Mouse (Mus musculus): ENCODE data around the gene Tmem44. TPM values are rescaled to one million over a fixed set of nuclear protein-coding genes. Genes with fewer than 3 reads are reported as not detected.

Tmem44 gene
- total RNA-seq, 2 experiments from 2014 or later = 0.42 TPM; not detected in 1

DNA sequence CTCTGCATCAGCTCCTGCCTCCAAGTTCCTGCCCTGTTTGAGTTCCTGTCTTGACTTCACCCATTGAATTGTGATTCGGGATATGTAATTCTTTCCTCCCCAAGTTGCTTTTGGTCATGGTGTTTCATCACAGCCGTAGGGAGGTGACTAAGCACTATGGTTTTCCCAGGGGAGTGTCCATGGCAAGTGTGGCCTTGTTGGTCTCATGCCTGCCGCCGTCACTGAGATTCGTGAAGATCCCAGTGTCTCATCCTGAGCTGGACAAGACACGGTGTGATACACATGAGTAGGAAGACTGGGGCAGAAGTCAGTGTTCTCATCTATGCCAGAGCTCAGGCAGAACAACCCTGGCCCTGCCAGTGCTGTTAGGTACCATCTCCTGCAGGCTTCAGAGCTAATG, 26.2 kb downstream of the Tmem44 start:
- no peak for ATAC-seq (replicated peaks; ENCODE audit: low FRiP score, poor library complexity, severe bottlenecking)

DNA sequence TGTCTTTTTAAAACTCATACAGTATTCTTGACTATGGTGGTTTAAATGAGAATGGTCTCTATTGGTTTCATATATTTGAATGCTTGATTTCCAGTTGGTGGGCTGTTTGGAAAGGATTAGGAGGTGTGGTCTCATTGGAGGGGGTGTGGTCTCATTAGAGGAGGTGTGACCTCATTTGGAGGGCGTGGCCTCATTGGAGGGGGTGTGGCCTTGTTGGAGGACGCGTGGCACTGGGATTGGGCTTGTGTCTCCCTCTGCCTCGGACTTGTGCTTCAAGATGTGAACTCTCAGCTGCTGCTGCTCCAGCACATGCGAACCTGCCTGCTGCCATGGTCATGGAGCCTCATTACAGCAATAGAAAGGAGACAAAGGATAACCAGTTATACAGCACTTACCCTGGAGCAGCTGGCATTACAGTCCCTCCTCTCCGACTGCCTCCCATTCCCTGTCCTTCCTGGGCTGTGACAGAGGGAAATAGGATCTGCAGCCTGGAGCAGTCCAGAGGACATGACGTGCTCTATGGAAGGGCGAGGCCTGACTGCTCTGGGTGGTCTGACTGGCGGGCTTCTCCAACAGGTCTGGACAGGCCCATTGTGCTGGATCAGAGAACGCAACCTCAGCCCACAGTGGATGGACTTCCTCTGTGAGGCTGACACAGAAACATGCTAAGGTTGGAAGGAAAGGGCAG, 28.2 kb downstream of the Tmem44 start:
- ATAC-seq (replicated peaks; ENCODE audit: low FRiP score, poor library complexity, severe bottlenecking) = no peak

DNA sequence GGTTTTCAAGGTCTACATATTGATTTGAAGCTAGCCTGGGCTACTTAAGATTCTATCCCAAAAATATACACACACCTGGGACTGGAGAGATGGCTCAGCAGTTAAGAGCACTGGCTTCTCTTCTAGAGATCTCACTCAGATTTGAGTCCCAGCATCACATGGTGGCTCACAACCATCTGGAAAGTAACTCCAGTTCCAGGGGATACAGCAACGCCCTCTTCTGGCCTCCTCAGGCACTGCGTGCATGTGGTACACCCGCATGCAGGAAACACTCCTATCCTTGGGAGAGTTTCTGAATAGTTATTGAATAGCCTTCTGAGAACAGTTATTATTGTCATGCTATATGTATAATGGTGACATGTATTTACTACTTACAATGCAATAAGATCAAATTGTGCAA, 29.5 kb downstream of the Tmem44 start:
- no peak for ATAC-seq (replicated peaks; ENCODE audit: low FRiP score, poor library complexity, severe bottlenecking)

DNA sequence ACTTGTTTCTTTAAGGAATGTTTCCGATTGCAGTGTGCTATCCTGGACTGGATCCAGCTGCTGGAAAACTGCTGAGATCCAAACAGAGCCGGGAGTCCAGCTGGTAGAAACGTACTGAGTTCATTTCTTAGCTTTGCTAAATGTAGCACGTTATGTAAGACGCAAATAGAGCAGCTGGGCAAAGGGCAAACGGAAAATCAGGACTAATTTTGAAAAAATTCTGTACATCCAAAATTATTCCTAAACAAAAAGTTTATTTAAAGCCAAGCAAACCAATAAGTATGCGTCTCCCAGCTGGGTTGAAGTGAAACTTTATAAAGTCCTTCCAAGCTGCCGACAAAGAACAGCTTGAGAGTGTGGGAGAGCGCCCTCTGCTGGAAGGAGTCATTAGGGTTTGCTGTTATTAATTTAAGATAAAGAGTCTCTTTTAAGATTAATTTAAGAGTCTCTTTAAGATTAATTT, 30.2 kb downstream of the Tmem44 start:
- ATAC-seq (replicated peaks; ENCODE audit: low FRiP score, poor library complexity, severe bottlenecking) = peak; percentile 71

DNA sequence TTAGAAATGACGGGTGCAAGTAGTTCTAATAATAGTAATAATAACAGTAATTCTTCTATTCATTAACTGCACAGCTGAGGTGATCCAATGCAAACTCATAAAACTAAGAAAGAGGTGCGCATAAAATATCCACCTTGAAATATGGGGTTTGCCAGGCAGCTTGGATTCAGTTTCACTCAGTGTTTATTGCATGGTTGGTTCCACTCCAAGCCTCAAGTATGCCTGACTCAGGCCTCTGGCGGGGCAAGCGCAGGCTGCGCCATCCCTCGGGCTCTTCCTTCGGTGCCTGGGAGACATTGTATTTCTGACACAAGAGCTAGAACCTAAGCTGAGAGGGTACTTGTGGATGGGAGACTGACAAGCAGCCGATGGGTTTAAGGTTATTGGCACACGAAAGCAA, 32.0 kb downstream of the Tmem44 start:
- ATAC-seq (replicated peaks; ENCODE audit: low FRiP score, poor library complexity, severe bottlenecking) = no peak

GRCm38 (mm10) chr16:30517666-30518283, 32.9 kb downstream of the Tmem44 start:
- ATAC-seq (replicated peaks; ENCODE audit: low FRiP score, poor library complexity, severe bottlenecking) = no peak

- ATAC-seq (replicated peaks; ENCODE audit: low FRiP score, poor library complexity, severe bottlenecking) = no peak
Observed at GRCm38 (mm10) chr16:30516993-30517392, 33.6 kb downstream of the Tmem44 start.

- ATAC-seq (replicated peaks; ENCODE audit: low FRiP score, poor library complexity, severe bottlenecking) = no peak
Observed at GRCm38 (mm10) chr16:30515418-30515817, 35.2 kb downstream of the Tmem44 start.

DNA sequence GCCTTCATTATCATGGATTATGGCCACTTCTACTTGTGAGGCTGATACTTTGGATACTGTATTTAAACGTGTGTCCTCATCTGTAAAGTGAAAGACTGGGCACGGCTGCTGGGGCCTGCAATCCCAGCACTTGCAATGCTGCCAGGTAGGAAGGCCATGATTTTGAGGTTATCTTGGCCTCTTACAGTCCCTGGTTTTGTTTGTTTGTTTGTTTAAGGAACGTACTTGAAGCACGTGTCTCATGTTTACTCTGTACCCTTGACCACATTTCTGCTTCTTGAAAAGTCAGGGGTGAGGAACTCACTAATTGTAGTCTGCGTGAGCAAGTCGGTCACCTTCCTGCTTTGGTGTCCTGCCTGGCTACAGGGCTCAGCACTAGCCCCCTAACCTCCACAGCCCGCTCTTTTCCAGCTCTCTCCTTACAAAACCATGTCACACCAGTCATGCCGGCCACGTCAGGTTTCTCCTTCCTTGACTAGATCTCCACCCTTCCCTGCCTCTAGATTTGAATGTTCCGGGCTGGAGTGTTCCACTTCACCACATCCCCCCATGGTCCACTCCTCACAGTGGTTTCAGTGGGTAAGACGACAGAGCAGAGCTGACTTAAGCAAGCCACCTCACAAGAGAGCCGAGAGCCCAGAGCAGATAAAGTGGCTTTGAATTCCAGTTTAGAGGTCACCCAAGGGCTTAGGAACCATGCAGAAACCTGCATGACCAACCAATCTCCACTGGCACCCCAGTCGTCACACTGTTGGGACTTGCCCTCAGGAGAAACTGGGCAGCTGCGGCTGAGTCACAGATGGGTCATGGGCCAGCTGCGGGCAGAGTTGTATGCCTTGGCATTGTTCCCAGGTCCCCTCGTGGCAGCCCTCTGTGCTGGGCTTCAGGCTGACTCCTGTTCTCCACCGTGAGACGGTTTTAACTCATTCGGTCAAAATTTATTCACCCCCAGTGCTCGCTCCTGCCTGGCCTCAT, 37.3 kb downstream of the Tmem44 start:
- no peak for ATAC-seq (replicated peaks; ENCODE audit: low FRiP score, poor library complexity, severe bottlenecking)

DNA sequence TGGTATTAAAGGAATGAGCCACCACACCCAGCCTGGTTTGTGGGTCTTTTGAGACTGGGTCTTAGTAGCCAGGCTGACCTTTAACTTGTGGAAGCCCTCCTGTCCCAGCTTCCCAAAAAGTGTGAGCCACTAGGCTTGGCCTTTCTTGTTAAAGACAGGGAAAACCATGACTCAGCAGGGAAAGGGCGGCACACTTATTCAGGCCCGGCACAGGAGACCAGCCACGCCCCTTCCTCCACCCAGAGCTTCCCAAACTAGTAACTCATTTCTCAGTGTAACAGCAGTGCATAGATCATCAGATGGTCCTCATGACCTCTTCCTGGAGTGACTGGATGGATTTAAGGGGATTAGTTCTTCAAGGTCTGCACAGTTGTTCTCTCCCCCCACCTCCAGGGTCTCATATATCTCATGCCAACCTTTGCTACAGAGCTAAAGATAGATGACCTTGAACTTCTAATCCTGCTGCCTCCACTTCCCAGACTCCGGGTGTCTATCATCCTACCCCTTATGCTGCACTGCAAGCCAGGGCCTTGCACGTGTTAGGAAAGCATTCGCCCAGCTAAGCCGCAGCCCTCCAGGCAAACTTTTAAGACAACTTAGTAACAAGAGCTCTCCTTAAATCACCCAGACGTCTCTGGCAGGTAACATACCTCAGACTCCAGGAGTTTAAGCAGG, 38.1 kb downstream of the Tmem44 start:
- ATAC-seq (replicated peaks; ENCODE audit: low FRiP score, poor library complexity, severe bottlenecking) = peak; percentile 72

- no peak for ATAC-seq (replicated peaks; ENCODE audit: low FRiP score, poor library complexity, severe bottlenecking)
Observed at GRCm38 (mm10) chr16:30511563-30512340, 38.9 kb downstream of the Tmem44 start.

DNA sequence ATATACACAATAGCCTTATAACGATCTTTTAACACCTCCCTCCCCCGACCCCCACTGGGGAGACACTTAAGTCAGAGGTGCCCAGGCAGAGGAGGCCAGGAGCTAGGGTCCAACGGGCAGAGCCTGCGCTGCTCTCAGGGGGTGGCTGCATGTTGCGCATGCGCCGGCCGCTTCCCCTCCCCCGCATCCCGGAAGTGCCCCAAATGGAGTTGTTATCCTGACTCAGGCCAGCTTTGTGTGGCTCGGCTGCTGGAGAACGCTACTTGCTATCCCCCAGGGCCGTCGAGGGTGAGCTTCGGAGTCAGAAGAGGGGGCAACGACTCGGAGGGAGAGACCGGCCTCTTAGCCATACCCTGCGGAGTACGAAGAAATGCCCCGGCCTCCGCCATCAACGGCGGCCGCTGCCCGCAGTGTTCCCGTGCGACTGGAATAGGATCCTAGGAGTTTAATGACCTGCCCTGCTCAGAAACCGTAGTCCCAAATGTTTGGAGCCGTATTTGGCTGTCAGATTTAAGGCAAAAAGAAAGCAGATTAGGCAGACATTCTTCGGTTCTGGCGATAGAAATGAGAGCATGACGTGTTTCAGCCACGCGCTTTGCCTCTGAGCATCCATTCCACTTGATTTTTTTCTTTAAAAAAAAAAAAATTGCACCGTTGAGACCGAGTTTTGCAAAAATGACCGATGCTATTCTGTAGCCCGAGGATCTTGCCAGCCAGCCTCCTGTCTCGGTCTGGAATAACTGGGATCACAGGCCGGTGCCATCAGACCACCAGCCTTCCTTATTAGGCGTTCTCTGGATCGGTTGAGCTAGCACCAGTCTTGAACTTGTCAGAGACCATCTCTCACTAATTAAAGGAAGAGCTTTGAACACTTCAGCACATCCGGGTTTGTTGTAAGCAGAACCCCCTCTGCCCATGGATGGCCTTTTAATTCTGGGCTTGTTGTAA, 39.9 kb downstream of the Tmem44 start:
- peak; percentile 85 for ATAC-seq (replicated peaks; ENCODE audit: low FRiP score, poor library complexity, severe bottlenecking)

DNA sequence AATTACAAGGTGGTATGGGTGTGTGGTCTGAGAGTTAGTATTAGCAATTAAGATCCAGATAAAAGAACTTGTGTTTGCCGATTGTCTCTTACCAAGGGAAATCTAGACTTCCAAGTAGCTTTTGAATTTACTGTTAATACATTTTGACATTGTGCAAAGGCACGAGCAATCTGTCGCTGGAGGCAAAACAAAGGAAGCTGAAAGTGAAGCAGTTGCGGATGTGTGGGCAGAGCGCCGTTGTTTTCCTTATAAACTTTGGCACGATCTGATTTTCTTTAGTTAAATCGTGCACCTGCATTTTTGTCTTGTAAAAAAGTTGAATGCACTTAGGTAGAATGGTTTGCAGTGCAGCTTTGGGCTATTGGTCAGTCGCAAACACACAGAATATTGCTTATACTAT, 40.6 kb downstream of the Tmem44 start:
- ATAC-seq (replicated peaks; ENCODE audit: low FRiP score, poor library complexity, severe bottlenecking) = no peak

GRCm38 (mm10) chr16:30509340-30509739, 41.3 kb downstream of the Tmem44 start:
- no peak for ATAC-seq (replicated peaks; ENCODE audit: low FRiP score, poor library complexity, severe bottlenecking)

DNA sequence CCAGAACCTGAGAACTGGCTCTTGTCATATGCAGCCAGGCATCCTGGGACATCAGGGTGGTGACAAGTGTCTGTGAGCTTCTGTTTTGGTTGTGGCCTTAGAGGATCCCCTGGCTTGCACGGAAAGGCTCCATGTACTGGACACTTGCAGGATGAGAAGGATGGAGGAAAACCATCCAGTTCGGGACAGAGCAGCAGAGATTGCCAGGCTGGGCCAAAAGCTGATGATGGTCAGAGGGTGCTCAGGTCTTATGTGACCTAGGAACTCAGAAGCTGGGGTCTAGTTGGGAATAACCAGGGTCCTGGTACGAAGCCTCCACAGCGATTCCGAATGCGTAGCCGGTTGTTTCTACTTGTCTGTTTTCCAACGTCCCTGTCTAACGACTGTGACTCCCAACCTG, 41.9 kb downstream of the Tmem44 start:
- ATAC-seq (replicated peaks; ENCODE audit: low FRiP score, poor library complexity, severe bottlenecking) = no peak

GRCm38 (mm10) chr16:30507120-30507519, 43.5 kb downstream of the Tmem44 start:
- no peak for ATAC-seq (replicated peaks; ENCODE audit: low FRiP score, poor library complexity, severe bottlenecking)

- no peak for ATAC-seq (replicated peaks; ENCODE audit: low FRiP score, poor library complexity, severe bottlenecking)
Observed at GRCm38 (mm10) chr16:30505311-30506031, 45.2 kb downstream of the Tmem44 start.
